Mouse (Mus musculus): ENCODE results near the gene Eif2s3x. TPM values are rescaled to one million over a fixed set of nuclear protein-coding genes. Genes with fewer than 3 reads are reported as not detected.

Gene Eif2s3x
- total RNA-seq, 2 experiments from 2014 or later: 90.8 to 166 TPM

Other genes starting within 250 kb of the Eif2s3x start
- not detected for gene AU015836, start 244.2 kb downstream of the Eif2s3x start, total RNA-seq (2021)
- 10 to 100 TPM; 21.5 to 25.9 TPM for gene Zfx, start 89.2 kb downstream of the Eif2s3x start, total RNA-seq (2021)
- 1 to 10 TPM; 6.5 to 8.0 TPM for gene Klhl15, start 21.7 kb upstream of the Eif2s3x start, total RNA-seq (2021)
- not detected for gene Fam90a1b, start 153.9 kb upstream of the Eif2s3x start, total RNA-seq (2021)
- gene Apoo, start 154.3 kb upstream of the Eif2s3x start, total RNA-seq (2021): 100 to 1,000 TPM; 207 to 242 TPM